Mouse (Mus musculus): ENCODE measurements around the gene Eml5.

Gene Eml5

DNA sequence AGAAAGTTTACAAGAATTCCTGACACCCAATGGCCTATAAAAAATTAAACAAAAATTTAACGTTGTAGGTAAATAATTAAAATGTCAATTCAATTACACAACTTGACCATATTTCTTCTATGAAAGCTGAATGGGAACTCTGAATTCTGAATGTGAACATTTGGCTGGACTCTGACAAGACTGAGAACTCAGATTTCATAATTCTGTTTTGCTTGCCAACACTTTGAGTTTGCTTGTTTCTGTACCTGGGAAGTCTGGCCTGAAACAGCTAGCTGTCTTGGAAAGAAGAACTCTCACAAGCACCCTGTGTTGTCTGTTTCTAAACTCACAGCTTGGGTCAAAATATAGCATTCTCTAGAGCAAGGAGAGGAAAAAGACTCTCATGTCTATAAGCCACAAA lies 67.4 kb downstream of the Eml5 start:
- in situ Hi-C loops (cut with MboI, MseI) = no loop called here

GRCm38 (mm10) chr12:98832929-98833598 lies 68.2 kb downstream of the Eml5 start:
- in situ Hi-C loops (cut with MboI, MseI) = no loop called here

DNA sequence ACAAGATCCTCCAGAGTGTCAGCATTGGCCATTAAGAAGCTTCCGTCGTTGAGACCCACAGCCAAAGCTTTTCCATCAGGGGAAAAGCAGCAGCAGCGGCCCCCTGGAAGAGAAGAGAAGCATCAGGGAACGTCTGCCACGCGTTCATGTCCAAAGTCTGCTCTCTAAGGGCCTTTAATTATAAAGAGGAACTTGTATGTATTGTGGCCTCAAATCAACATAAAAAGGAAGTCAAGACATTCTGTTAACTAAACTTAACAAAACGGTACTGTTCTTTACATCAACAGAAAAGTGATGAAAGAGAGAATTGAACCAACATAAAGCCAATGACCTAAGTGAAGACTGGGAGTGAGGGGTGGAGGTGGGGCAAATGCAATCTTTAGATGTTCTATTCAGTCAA lies 70.2 kb downstream of the Eml5 start:
- in situ Hi-C loops (cut with MboI, MseI) = no loop called here

DNA sequence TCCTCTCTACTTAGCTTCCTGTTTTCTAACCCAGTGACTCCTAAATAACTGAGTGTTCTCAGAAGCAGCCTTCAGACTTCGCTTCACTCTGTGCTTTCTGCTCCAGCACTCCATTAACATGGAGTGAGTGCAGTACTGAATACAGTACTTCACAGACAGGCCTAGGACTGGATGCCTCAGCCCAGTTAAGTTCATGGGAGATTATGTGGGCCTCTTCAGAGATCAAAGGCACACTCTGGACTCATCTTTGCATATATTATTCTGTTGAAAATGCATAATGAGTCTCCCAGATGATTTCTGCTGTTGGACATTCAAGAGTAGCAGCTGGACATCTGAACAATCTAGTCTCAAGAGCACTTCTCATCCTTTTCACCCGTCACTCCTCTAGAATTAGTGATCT lies 80.5 kb downstream of the Eml5 start:
- in situ Hi-C loops (cut with MboI, MseI) = no loop called here

DNA sequence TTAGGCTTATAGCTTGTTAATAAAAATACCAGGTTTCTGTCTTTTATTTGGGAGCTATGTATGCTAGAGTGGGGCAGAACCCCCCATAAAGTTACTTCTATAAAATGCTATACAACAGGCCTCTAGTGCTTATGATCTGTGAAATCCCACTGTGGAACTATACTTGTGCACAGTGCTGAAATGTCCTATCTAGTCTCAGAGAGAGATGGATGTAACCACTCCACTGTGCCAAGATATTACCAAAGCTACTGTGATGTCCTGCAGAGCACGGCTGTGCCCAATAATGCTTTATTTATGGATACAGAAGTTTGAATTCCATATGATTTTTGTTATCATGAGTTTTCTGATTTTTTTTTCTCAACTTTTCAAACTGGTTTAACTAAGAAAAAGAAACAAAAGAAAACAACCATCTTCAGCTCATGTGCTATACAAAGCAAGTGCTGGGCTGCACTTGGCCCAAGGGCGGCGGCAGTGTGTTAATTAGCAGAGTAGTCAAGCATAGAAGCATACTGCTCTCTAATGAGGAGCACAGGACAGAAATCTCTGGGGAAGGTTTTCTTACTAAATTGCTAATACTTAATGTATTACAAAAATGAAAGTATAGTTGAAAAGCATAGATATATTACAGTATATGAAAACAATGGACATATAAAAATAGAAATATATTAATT lies 97.1 kb downstream of the Eml5 start:
- in situ Hi-C loops (cut with MboI, MseI) = no loop called here

DNA sequence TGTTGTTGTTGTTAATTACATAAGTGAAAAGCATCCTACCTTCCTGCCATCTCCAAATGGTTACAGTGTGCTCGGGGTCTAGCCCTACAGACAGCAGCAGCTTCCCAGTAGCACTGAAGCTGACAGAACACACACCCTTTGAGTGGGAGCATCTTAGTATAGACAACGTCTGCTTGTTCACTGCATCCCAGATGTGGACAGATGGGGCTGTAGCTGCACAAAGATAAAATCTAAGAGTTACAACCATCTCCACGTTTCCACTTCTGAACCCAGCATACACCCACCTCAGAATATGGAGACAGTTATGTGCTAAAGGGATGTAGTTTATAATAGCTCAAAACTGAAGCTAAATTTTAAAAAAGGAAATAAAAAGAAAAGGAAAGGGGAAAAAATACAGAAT lies 99.0 kb downstream of the Eml5 start:
- in situ Hi-C loops (cut with MboI, MseI) = no loop called here

GRCm38 (mm10) chr12:98800334-98800733 lies 101.0 kb downstream of the Eml5 start:
- in situ Hi-C loops (cut with MboI, MseI) = no loop called here

- in situ Hi-C loops (cut with MboI, MseI) = no loop called here
Observed at GRCm38 (mm10) chr12:98795731-98796318, 105.5 kb downstream of the Eml5 start.

DNA sequence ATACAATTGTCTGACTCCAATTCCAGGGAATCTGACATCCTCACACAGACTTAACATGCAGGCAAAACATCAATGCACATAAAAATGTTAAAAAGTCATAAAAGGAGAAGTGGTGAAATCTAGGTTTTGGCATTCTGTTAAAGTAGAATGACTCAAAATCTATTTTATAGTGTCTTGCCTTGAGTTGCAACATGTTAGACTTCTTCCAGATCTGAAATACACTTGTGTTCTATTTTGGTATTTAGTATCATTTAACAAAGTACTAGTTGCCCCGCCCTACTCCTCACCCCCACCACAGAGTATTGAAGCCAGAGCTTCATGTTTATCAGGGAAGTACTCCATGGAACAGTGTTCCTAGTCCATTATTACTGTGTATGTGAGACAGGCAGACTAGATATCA lies 117.0 kb downstream of the Eml5 start:
- in situ Hi-C loops (cut with MboI, MseI) = no loop called here

- in situ Hi-C loops (cut with MboI, MseI) = no loop called here
Observed at GRCm38 (mm10) chr12:98779148-98779547, 122.1 kb downstream of the Eml5 start.

- in situ Hi-C loops (cut with MboI, MseI) = no loop called here
Observed at GRCm38 (mm10) chr12:98777509-98777908, 123.8 kb downstream of the Eml5 start.

- in situ Hi-C loops (cut with MboI, MseI) = no loop called here
Observed at GRCm38 (mm10) chr12:98766241-98766640, 135.0 kb downstream of the Eml5 start.

DNA sequence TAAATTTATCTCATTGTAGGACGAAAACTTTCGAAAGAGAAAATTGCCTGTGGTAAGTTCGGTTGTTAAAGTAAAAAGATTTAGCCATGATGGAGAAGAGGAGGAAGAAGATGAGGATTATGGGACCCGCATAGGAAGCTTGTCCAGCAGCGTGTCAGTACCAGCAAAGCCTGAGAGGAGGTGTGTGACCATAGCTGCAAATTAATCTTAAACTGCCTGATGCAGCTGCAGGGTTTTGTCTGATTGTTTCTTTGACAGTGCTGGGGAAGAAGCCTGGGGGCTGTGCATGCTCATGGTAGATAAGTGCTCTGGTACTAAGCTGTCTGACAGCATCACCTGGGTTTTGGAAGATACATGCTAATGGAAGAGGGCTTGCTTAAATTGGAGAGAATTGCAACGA lies 141.6 kb downstream of the Eml5 start:
- in situ Hi-C loops (cut with MboI, MseI) = no loop called here

GRCm38 (mm10) chr12:98757636-98758035 lies 143.6 kb downstream of the Eml5 start:
- in situ Hi-C loops (cut with MboI, MseI) = no loop called here

GRCm38 (mm10) chr12:98747380-98747753 lies 153.9 kb downstream of the Eml5 start:
- in situ Hi-C loops (cut with MboI, MseI) = loop anchor here (25.0 kb wide), 1 partner anchor 485 kb away; the partner anchor contains the start of genes Galc and Gpr65

DNA sequence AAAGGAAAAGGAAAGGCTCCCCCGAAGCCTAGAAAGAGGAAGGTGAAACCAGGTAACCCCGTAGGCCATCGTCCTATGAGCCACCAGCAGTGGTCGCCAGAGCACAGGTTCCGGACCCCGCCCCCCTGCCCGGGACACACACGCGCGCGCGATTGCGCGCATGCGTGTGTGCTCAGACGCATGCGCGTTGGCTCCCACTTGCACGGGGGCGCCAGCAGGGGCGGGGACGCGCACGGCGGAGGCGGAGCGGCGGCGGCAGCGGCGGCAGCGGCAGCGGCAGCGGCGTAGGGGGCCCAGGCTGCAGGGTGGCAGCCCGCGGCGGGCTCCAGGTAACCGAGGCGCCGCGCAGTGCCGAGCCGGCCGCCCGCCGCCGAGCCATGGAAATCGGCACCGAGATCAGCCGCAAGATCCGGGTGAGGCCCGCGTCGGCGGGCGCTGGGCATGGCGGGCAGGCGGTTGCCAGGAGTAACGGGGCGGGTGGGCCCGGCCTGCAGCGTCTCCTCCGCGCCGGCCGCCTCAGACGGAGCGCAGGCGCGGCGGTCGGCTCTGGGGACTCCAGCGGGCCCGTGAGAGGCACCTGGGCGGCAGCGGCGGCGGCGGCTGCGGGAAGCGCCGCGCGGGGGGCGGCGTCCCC lies 154.4 kb downstream of the Eml5 start, which contains the start of gene Zc3h14:
TSS of gene Zc3h14 (plus strand) at position 219 of the 634 bp plus-strand sequence.
- in situ Hi-C loops (cut with MboI, MseI) = loop anchor here (25.0 kb wide), 1 partner anchor 485 kb away; the partner anchor contains the start of genes Galc and Gpr65

GRCm38 (mm10) chr12:98746131-98746530 lies 155.2 kb downstream of the Eml5 start:
- in situ Hi-C loops (cut with MboI, MseI) = loop anchor here (25.0 kb wide), 1 partner anchor 484 kb away; the partner anchor contains the start of genes Galc and Gpr65

DNA sequence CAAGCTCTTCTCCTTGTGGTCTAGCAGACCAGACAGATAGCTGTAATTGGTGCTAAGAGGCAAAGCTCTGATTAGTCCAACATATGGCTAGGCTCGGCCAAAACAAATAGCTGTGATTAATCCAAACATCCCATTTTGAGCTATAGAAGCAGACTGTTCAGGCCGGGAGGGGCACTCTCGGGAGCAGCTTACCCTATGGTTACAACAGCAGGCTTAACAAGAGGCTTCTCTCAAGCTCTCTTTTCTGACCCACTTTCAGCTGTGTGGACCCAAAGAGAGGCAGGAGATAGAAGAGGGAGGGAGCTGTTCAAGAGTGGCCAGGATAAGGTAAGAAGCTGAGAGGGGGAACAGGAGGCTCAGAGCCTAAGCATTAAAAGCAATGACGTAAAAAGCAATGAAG lies 155.7 kb downstream of the Eml5 start:
- in situ Hi-C loops (cut with MboI, MseI) = loop anchor here (25.0 kb wide), 1 partner anchor 483 kb away; the partner anchor contains the start of genes Galc and Gpr65

DNA sequence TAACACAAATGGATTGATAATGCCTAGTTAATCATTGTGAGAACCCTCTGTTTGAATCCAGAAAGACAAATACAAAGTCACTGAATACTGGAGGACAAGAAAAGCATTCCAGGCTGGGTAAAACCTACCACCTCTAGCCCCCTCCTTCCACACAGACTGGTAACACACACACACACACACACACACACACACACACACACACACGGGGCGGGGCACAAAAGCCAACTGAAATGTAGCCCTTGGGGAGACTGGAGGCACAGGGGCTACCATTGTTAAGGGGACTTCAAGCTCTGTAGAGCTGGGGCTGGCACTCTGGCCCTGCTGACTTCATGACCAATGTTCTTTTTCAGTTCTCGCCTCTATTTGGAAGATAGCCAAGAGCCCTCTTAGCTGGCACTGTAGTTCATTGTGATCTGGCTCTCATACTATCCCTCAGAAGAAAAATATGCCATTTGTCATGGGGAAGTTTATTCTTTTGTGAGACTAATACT lies 160.2 kb downstream of the Eml5 start:
- in situ Hi-C loops (cut with MboI, MseI) = loop anchor here (25.0 kb wide), 1 partner anchor 479 kb away; the partner anchor contains the start of genes Galc and Gpr65

- in situ Hi-C loops (cut with MboI, MseI) = loop anchor here (25.0 kb wide), 1 partner anchor 476 kb away; the partner anchor contains the start of genes Galc and Gpr65
Observed at GRCm38 (mm10) chr12:98737801-98738350, 163.4 kb downstream of the Eml5 start.
